Mouse (Mus musculus): ENCODE results near the gene Crabp2. TPM values are rescaled to one million over a fixed set of nuclear protein-coding genes. Genes with fewer than 3 reads are reported as not detected.

Gene Crabp2
- total and polyA plus RNA-seq, 3 experiments, result 0.38 to 1.0 TPM; not detected in 1

DNA sequence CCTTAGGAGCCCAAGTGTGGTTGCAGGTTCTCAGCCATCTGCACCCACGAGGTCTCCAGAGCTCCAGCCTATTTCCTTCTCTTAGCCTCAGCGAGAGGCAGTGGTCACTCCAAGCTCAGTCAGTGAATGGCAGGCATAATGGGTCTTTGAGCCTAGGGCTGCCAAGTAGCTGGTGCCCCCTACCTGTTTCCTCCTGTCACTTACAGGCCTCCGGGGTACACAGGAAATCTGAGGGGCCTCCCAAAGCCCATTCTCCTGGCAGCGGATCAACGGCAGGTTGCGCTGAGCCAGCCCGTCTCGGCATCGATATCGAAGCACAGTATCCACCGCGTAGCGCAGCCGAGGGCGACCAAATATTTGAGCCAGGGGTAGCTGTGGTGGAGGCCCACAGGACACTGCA is 39.6 kb downstream of the Crabp2 start:
- dilution Hi-C loops (cut with MboI; ENCODE audit: extremely low pct_ligation_motif_present, extremely low pct_unique_long_range_greater_than_20kb, low sequenced_read_pairs) (no loop called here), in situ Hi-C loops (cut with MboI; ENCODE audit: low pct_ligation_motif_present, low pct_unique_long_range_greater_than_20kb, low sequenced_read_pairs) (no loop called here)
- Histone ChIP-seq H3K4me2 (ENCODE audit: insufficient read depth, low read depth, poor library complexity, severe bottlenecking) (peak overlapping the region; percentile 85), H3K36me3 (replicated peaks in 1 of 2; ENCODE audit: control insufficient read depth in 1 of 2, insufficient read depth in 1 of 2, low read length in 1 of 2) (no peaks in the 10 kb centered on the region), H3K27me3 (replicated peaks) (peaks cover 50% of the 10 kb centered on the region), H3K79me2 (replicated peaks; ENCODE audit: control insufficient read depth, extremely low read depth, insufficient read depth, poor library complexity, severe bottlenecking) (no peaks in the 10 kb centered on the region), H3K4me1 (ENCODE audit: control insufficient read depth in 1 of 2, insufficient read depth in 2 of 2) (peaks cover 11 to 49% of the 10 kb centered on the region in 2 experiments), H3K9me3 (replicated peaks; ENCODE audit: low read length) (no peaks in the 10 kb centered on the region), H3K4me3 (replicated peaks in 1 of 3; ENCODE audit: low read depth in 2 of 3, low read length in 2 of 3, poor library complexity in 1 of 3) (peak overlapping the region; percentile 30 to 49 (median 36)), H3K9ac (ENCODE audit: insufficient read depth, low read depth) (no peak overlapping the region; the same call in 1 of the 2 replicates), H3K27ac (ENCODE audit: insufficient read depth, low read depth) (no peak overlapping the region)
- TF ChIP-seq CTCF (conservative IDR thresholded peaks at IDR 0.05 in 1 of 2, IDR thresholded peaks at IDR 0.05 in 1 of 2; ENCODE audit: low read depth in 2 of 2, low read length in 2 of 2) (peak in 1 of 2 experiments; percentile 21; a peak in 2 of 4 replicates), GABPA (IDR thresholded peaks at IDR 0.05; ENCODE audit: insufficient replicate concordance, low read depth, low read length) (no peak)
- DNase-seq (ENCODE audit: extremely low read depth), result no peak

DNA sequence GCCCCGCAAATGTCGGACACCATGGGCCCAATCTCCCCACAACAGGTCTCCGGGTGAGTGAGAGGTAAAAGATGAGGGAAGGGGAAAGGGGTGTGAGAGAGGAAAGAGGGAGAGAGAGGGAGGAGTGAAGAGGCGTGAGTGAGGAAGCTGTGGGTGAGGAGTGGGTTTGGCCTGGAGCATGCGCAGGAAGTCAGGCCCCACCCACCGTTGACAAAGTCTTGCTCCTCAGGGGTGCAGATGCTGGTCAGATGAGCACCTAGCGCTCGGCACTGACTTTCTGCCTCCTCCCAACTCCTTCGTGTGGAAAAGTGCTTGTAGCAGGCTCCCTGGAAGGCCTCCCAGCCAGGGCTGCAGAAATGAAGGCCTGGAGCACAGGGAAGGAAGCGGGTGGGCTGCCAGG is 41.5 kb downstream of the Crabp2 start:
- dilution Hi-C loops (cut with MboI; ENCODE audit: extremely low pct_ligation_motif_present, extremely low pct_unique_long_range_greater_than_20kb, low sequenced_read_pairs) (no loop called here), in situ Hi-C loops (cut with MboI; ENCODE audit: low pct_ligation_motif_present, low pct_unique_long_range_greater_than_20kb, low sequenced_read_pairs) (no loop called here)
- no peak overlapping the region for H3K4me3 ChIP-seq (replicated peaks in 1 of 3; ENCODE audit: low read depth in 2 of 3, low read length in 2 of 3, poor library complexity in 1 of 3)
- no peaks in the 10 kb centered on the region for H3K9me3 ChIP-seq (replicated peaks; ENCODE audit: low read length)
- no peak overlapping the region for H3K27ac ChIP-seq (ENCODE audit: insufficient read depth, low read depth)
- no peak overlapping the region for H3K4me2 ChIP-seq (ENCODE audit: insufficient read depth, low read depth, poor library complexity, severe bottlenecking)
- no peak overlapping the region for H3K9ac ChIP-seq (ENCODE audit: insufficient read depth, low read depth)
- TF ChIP-seq TBP (conservative IDR thresholded peaks at IDR 0.05; ENCODE audit: low read depth, low read length), result no peak
- TF ChIP-seq NRF1 (IDR thresholded peaks at IDR 0.05; ENCODE audit: low read depth, low read length), result peak; percentile 77
- H3K79me2 ChIP-seq (replicated peaks; ENCODE audit: control insufficient read depth, extremely low read depth, insufficient read depth, poor library complexity, severe bottlenecking), result no peaks in the 10 kb centered on the region
- no peak for DNase-seq (ENCODE audit: extremely low read depth)
- H3K4me1 ChIP-seq (ENCODE audit: control insufficient read depth in 1 of 2, insufficient read depth in 2 of 2), result peaks cover 2 to 32% of the 10 kb centered on the region in 2 experiments; a peak in 3 of 4 replicates
- H3K36me3 ChIP-seq (replicated peaks in 1 of 2; ENCODE audit: control insufficient read depth in 1 of 2, insufficient read depth in 1 of 2, low read length in 1 of 2), result no peaks in the 10 kb centered on the region
- peaks cover 66% of the 10 kb centered on the region for H3K27me3 ChIP-seq (replicated peaks)

DNA sequence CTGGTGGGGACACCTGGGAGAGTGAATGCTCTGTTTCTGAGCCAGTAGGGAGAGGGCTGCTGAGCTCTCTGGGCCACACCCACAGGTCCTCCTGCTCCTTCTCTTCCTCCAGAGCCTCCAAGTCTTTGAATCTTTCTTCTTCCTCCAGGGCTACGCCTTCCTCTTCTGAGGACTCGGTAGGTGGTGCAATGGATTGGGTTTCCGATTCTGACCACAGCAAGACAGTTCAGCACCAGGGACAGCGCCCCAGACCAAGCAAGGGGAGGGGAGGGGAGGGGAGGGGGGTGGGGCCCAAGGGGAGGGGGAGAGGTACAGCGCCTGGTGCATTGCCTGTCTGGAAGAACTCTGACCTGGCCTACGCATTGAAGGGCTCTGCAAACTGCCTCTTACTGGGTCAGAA is 45.0 kb downstream of the Crabp2 start:
- H3K27ac ChIP-seq (ENCODE audit: insufficient read depth, low read depth), result no peak overlapping the region
- dilution Hi-C loops (cut with MboI; ENCODE audit: extremely low pct_ligation_motif_present, extremely low pct_unique_long_range_greater_than_20kb, low sequenced_read_pairs) (no loop called here), in situ Hi-C loops (cut with MboI; ENCODE audit: low pct_ligation_motif_present, low pct_unique_long_range_greater_than_20kb, low sequenced_read_pairs) (no loop called here)
- no peaks in the 10 kb centered on the region for H3K79me2 ChIP-seq (replicated peaks; ENCODE audit: control insufficient read depth, extremely low read depth, insufficient read depth, poor library complexity, severe bottlenecking)
- peaks cover 93% of the 10 kb centered on the region for H3K27me3 ChIP-seq (replicated peaks)
- H3K9me3 ChIP-seq (replicated peaks; ENCODE audit: low read length), result peaks cover 2% of the 10 kb centered on the region
- peak; percentile 41 for DNase-seq (ENCODE audit: extremely low read depth)
- no peak overlapping the region for H3K4me3 ChIP-seq (replicated peaks in 1 of 3; ENCODE audit: low read depth in 2 of 3, low read length in 2 of 3, poor library complexity in 1 of 3)
- no peak overlapping the region for H3K4me2 ChIP-seq (ENCODE audit: insufficient read depth, low read depth, poor library complexity, severe bottlenecking)
- H3K9ac ChIP-seq (ENCODE audit: insufficient read depth, low read depth), result no peak overlapping the region
- no peaks in the 10 kb centered on the region for H3K36me3 ChIP-seq (replicated peaks in 1 of 2; ENCODE audit: control insufficient read depth in 1 of 2, insufficient read depth in 1 of 2, low read length in 1 of 2)
- TF ChIP-seq IRF4 (IDR thresholded peaks at IDR 0.05; ENCODE audit: low read depth, low read length) (no peak), POLR2AphosphoS2 (IDR thresholded peaks at IDR 0.05; ENCODE audit: low read depth, low read length) (no peak), SMC3 (IDR thresholded peaks at IDR 0.05; ENCODE audit: low read depth, low read length) (no peak), E2F4 (IDR thresholded peaks at IDR 0.05; ENCODE audit: insufficient replicate concordance, low read depth, low read length) (no peak), JUN (IDR thresholded peaks at IDR 0.05; ENCODE audit: insufficient read depth, low read depth, low read length) (no peak), USF2 (conservative IDR thresholded peaks at IDR 0.05; ENCODE audit: low read depth, low read length) (no peak), ZC3H11A (IDR thresholded peaks at IDR 0.05; ENCODE audit: low read depth, low read length) (no peak), CHD2 (IDR thresholded peaks at IDR 0.05; ENCODE audit: low read length) (no peak), SIN3A (IDR thresholded peaks at IDR 0.05; ENCODE audit: low read length) (no peak)
- peaks cover 0 to 5% of the 10 kb centered on the region in 2 experiments; a peak in 1 of 4 replicates for H3K4me1 ChIP-seq (ENCODE audit: control insufficient read depth in 1 of 2, insufficient read depth in 2 of 2)
